Mouse (Mus musculus) embryonic facial prominence, embryonic 10.5 days (tissue): ENCODE results near the gene Mansc1. TPM values are rescaled to one million over a fixed set of nuclear protein-coding genes. Genes with fewer than 3 reads are reported as not detected.
A peak's percentile ranks its signal among the peaks of the same experiment; 100 is the strongest.

Experiments
- DNase-seq: peaks from one replicate; pipeline ENCODE4 v3.0.0-alpha.2; 2017; ENCODE audit warnings: low spot score
- H3K27ac ChIP-seq: fragments of 300-500 bp; sonication (generic); replicated peaks from 2 replicates; pipeline ENCODE4 v1.5.1; 2016; ENCODE audit warnings: mild to moderate bottlenecking
- H3K27me3 ChIP-seq: fragments of 300-500 bp; sonication (generic); replicated peaks from 2 replicates; pipeline ENCODE4 v1.6.1; 2016; ENCODE audit warnings: low read depth, mild to moderate bottlenecking; ENCODE audit not compliant: poor library complexity, severe bottlenecking
- H3K36me3 ChIP-seq: fragments of 300-500 bp; sonication (generic); replicated peaks from 2 replicates; pipeline ENCODE4 v1.6.1; 2016; ENCODE audit warnings: mild to moderate bottlenecking, moderate library complexity
- H3K4me1 ChIP-seq: fragments of 300-500 bp; sonication (generic); 2 replicates; pipeline ENCODE4 v1.6.1; 2016
- H3K4me3 ChIP-seq: fragments of 300-500 bp; sonication (generic); 2 replicates; pipeline ENCODE4 v1.5.1; 2016; ENCODE audit warnings: mild to moderate bottlenecking, moderate library complexity
- H3K9me3 ChIP-seq: fragments of 300-500 bp; sonication (generic); 2 replicates; pipeline ENCODE4 v1.6.1; 2016; ENCODE audit warnings: mild to moderate bottlenecking
- WGBS: fragments of 180-500 bp; shearing (Covaris S2); methylation state at CpG from one replicate; pipeline ENCODE4 v1.1.7; 2016; 5-methylcytosine and 5-hydroxymethylcytosine counted together
- polyA plus RNA-seq: library from polyadenylated mRNA; unstranded; fragments of >200 nt; fragmentation: Nextera tagmentation; extraction: Ambion mirVana; gene quantifications from 2 replicates; pipeline ENCODE4 v1.2.1, GENCODE M21; 2016

Gene Mansc1
- polyA plus RNA-seq, 1 experiment from 2014 or later, result 0.71 TPM

- no peaks in the 10 kb centered on the region for H3K27me3 ChIP-seq
- DNase-seq, result peak; percentile 14
- H3K27ac ChIP-seq, result peak overlapping the region; percentile 55
- no peaks in the 10 kb centered on the region for H3K36me3 ChIP-seq
- H3K4me1 ChIP-seq, result peaks cover 20% of the 10 kb centered on the region
- H3K9me3 ChIP-seq, result no peaks in the 10 kb centered on the region
- no peak overlapping the region for H3K4me3 ChIP-seq
- 32% methylated on average over 4 of the region's 4 CpGs for WGBS
Measured at GRCm38 (mm10) chr6:134656527-134656926, 24.2 kb upstream of the Mansc1 start.

GRCm38 (mm10) chr6:134648356-134648755 lies 16.1 kb upstream of the Mansc1 start:
- WGBS, result 72% methylated on average over 5 of the region's 5 CpGs
- DNase-seq, result no peak
- no peak overlapping the region; the same call in 1 of the 2 replicates for H3K27ac ChIP-seq
- no peak overlapping the region for H3K4me3 ChIP-seq
- H3K36me3 ChIP-seq, result peaks cover 7% of the 10 kb centered on the region; the same call in 1 of the 2 replicates
- H3K9me3 ChIP-seq, result no peaks in the 10 kb centered on the region
- H3K4me1 ChIP-seq, result peaks cover 19% of the 10 kb centered on the region
- no peaks in the 10 kb centered on the region for H3K27me3 ChIP-seq

GRCm38 (mm10) chr6:134647621-134648020 lies 15.3 kb upstream of the Mansc1 start:
- H3K4me1 ChIP-seq, result peaks cover 19% of the 10 kb centered on the region
- DNase-seq, result no peak
- no peaks in the 10 kb centered on the region for H3K9me3 ChIP-seq
- H3K4me3 ChIP-seq, result no peak overlapping the region
- H3K27me3 ChIP-seq, result no peaks in the 10 kb centered on the region
- 28% methylated on average over 5 of the region's 5 CpGs for WGBS
- H3K27ac ChIP-seq, result no peak overlapping the region
- H3K36me3 ChIP-seq, result peaks cover 7% of the 10 kb centered on the region; the same call in 1 of the 2 replicates

- H3K4me1 ChIP-seq, result peaks cover 20% of the 10 kb centered on the region
- no peaks in the 10 kb centered on the region for H3K9me3 ChIP-seq
- DNase-seq, result no peak
- 90% methylated on average over 6 of the region's 6 CpGs for WGBS
- H3K4me3 ChIP-seq, result no peak overlapping the region
- no peak overlapping the region for H3K27ac ChIP-seq
- peaks cover 7% of the 10 kb centered on the region; the same call in 1 of the 2 replicates for H3K36me3 ChIP-seq
- no peaks in the 10 kb centered on the region for H3K27me3 ChIP-seq
Measured at GRCm38 (mm10) chr6:134646835-134647234, 14.5 kb upstream of the Mansc1 start.

- Histone ChIP-seq H3K9me3 (no peaks in the 10 kb centered on the region), H3K4me1 (peaks cover 26% of the 10 kb centered on the region), H3K27ac (no peak overlapping the region), H3K36me3 (peaks cover 7% of the 10 kb centered on the region; the same call in 1 of the 2 replicates), H3K27me3 (no peaks in the 10 kb centered on the region), H3K4me3 (no peak overlapping the region)
- no peak for DNase-seq
- WGBS, result 91% methylated on average over 5 of the region's 5 CpGs
Measured at GRCm38 (mm10) chr6:134643296-134643695, 11.0 kb upstream of the Mansc1 start.

GRCm38 (mm10) chr6:134641738-134642446 lies 9.6 kb upstream of the Mansc1 start:
- DNase-seq, result no peak
- H3K4me3 ChIP-seq, result peak overlapping the region; percentile 75
- no peak overlapping the region for H3K27ac ChIP-seq
- peaks cover 7% of the 10 kb centered on the region; the same call in 1 of the 2 replicates for H3K36me3 ChIP-seq
- H3K9me3 ChIP-seq, result no peaks in the 10 kb centered on the region
- peaks cover 12% of the 10 kb centered on the region for H3K4me1 ChIP-seq
- no peaks in the 10 kb centered on the region for H3K27me3 ChIP-seq
- WGBS, result 80% methylated on average over 9 of the region's 9 CpGs

GRCm38 (mm10) chr6:134640485-134641475 lies 8.5 kb upstream of the Mansc1 start:
- WGBS, result 1% methylated on average over 65 of the region's 65 CpGs
- H3K4me3 ChIP-seq, result peak overlapping the region; percentile 75
- peak overlapping the region; percentile 80 for H3K27ac ChIP-seq

GRCm38 (mm10) chr6:134639900-134640299 lies 7.6 kb upstream of the Mansc1 start:
- Histone ChIP-seq H3K36me3 (peaks cover 4% of the 10 kb centered on the region; the same call in 1 of the 2 replicates), H3K27ac (no peak overlapping the region), H3K9me3 (no peaks in the 10 kb centered on the region), H3K4me3 (no peak overlapping the region), H3K4me1 (peaks cover 11% of the 10 kb centered on the region; the same call in 1 of the 2 replicates), H3K27me3 (no peaks in the 10 kb centered on the region)
- 94% methylated on average over 1 of the region's 1 CpGs for WGBS
- no peak for DNase-seq

More at GRCm38 (mm10) chr6:134640485-134641475, 8.5 kb upstream of the Mansc1 start:
- no peaks in the 10 kb centered on the region for H3K9me3 ChIP-seq
- DNase-seq, result peak; percentile 97
- H3K4me1 ChIP-seq, result peaks cover 11% of the 10 kb centered on the region; the same call in 1 of the 2 replicates
- H3K27me3 ChIP-seq, result no peaks in the 10 kb centered on the region
- H3K36me3 ChIP-seq, result peaks cover 7% of the 10 kb centered on the region; the same call in 1 of the 2 replicates

- Histone ChIP-seq H3K9me3 (no peaks in the 10 kb centered on the region), H3K36me3 (no peaks in the 10 kb centered on the region; the same call in 1 of the 2 replicates), H3K27me3 (0 out of 2 replicates have a peak, but pooled peaks cover 4% of the 10 kb centered on the region), H3K4me1 (peaks cover 11% of the 10 kb centered on the region; the same call in 1 of the 2 replicates), H3K27ac (no peak within 1 kb of the TSS), H3K4me3 (no peak within 1 kb of the TSS)
- WGBS, result 88% methylated on average over 3 of the region's 3 CpGs
- DNase-seq, result no peak
Measured at GRCm38 (mm10) chr6:134639210-134639609, 6.9 kb upstream of the Mansc1 start, which contains the start of gene Borcs5. TSS of gene Borcs5 (plus strand) at chr6:134639510.

GRCm38 (mm10) chr6:134636476-134636875 lies 4.2 kb upstream of the Mansc1 start:
- 56% methylated on average over 4 of the region's 4 CpGs for WGBS

GRCm38 (mm10) chr6:134633553-134633952 lies 1.3 kb upstream of the Mansc1 start:
- Histone ChIP-seq H3K27ac (no peak overlapping the region), H3K9me3 (no peaks in the 10 kb centered on the region), H3K36me3 (no peaks in the 10 kb centered on the region), H3K27me3 (peaks cover 50% of the 10 kb centered on the region), H3K4me1 (peaks cover 12% of the 10 kb centered on the region), H3K4me3 (no peak overlapping the region)
- no peak for DNase-seq
- WGBS, result 82% methylated on average over 8 of the region's 8 CpGs

More at GRCm38 (mm10) chr6:134636476-134636875, 4.2 kb upstream of the Mansc1 start:
- DNase-seq, result no peak
- H3K36me3 ChIP-seq, result no peaks in the 10 kb centered on the region
- peaks cover 30% of the 10 kb centered on the region for H3K27me3 ChIP-seq
- no peak overlapping the region for H3K4me3 ChIP-seq
- H3K4me1 ChIP-seq, result peaks cover 19% of the 10 kb centered on the region
- H3K27ac ChIP-seq, result no peak overlapping the region
- no peaks in the 10 kb centered on the region for H3K9me3 ChIP-seq

GRCm38 (mm10) chr6:134632756-134633155 lies 468 bp upstream of the Mansc1 start:
- Histone ChIP-seq H3K36me3 (no peaks in the 10 kb centered on the region), H3K27me3 (peaks cover 50% of the 10 kb centered on the region), H3K9me3 (no peaks in the 10 kb centered on the region), H3K4me3 (peak overlapping the region; percentile 67), H3K4me1 (peaks cover 12% of the 10 kb centered on the region), H3K27ac (no peak overlapping the region)
- 45% methylated on average over 5 of the region's 5 CpGs for WGBS
- DNase-seq, result no peak
